Mouse (Mus musculus): ENCODE measurements around the gene Gde1. TPM values are rescaled to one million over a fixed set of nuclear protein-coding genes. Genes with fewer than 3 reads are reported as not detected.

Gene Gde1
- total and polyA plus RNA-seq, 3 experiments: 109 to 211 (median 113) TPM

DNA sequence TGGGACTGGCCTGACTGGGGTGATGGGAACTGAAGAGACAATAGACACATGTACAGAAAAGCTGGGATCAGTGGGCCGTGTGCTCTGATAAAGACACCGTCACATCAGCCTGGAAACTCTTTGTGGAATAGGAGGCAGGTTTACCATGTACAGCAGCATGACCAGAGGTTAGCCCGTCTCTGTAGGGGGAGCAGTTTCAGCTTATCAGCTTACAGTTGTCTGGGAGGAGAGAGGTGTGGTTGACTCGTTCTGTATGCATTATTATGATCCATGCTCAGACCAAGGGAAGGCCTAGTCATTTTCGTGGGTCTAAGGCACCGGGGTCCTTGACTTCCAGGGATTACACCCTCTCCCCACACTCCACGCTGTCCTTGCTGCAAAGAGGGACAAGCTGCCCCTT is 46.0 kb upstream of the Gde1 start:
- DNase-seq (ENCODE audit: extremely low read depth): no peak
- in situ Hi-C loops (cut with MboI; ENCODE audit: low pct_ligation_motif_present, low pct_unique_long_range_greater_than_20kb, low sequenced_read_pairs): no loop called here
- no peak overlapping the region for H3K4me3 ChIP-seq (replicated peaks in 1 of 3; ENCODE audit: low read depth in 2 of 3, low read length in 2 of 3, poor library complexity in 1 of 3)
- H3K27me3 ChIP-seq (replicated peaks): no peaks in the 10 kb centered on the region
- H3K9ac ChIP-seq (ENCODE audit: insufficient read depth, low read depth): no peak overlapping the region
- dilution Hi-C loops (cut with MboI; ENCODE audit: extremely low pct_ligation_motif_present, extremely low pct_unique_long_range_greater_than_20kb, low sequenced_read_pairs): no loop called here
- H3K9me3 ChIP-seq (replicated peaks; ENCODE audit: low read length): no peaks in the 10 kb centered on the region
- no peak for TF ChIP-seq CTCF (conservative IDR thresholded peaks at IDR 0.05 in 1 of 2, IDR thresholded peaks at IDR 0.05 in 1 of 2; ENCODE audit: low read depth in 2 of 2, low read length in 2 of 2)
- TF ChIP-seq HCFC1 (IDR thresholded peaks at IDR 0.05; ENCODE audit: low read depth, low read length): no peak
- no peak for TF ChIP-seq JUN (IDR thresholded peaks at IDR 0.05; ENCODE audit: insufficient read depth, low read depth, low read length)
- no peak for TF ChIP-seq GABPA (IDR thresholded peaks at IDR 0.05; ENCODE audit: insufficient replicate concordance, low read depth, low read length)
- TF ChIP-seq ZMIZ1 (IDR thresholded peaks at IDR 0.05; ENCODE audit: low read depth, low read length): no peak
- no peak for TF ChIP-seq MXI1 (IDR thresholded peaks at IDR 0.05; ENCODE audit: low read depth, low read length)
- no peak for TF ChIP-seq RCOR1 (conservative IDR thresholded peaks at IDR 0.05; ENCODE audit: low read depth, low read length)
- TF ChIP-seq CHD2 (IDR thresholded peaks at IDR 0.05; ENCODE audit: low read length): no peak
- TF ChIP-seq USF2 (conservative IDR thresholded peaks at IDR 0.05; ENCODE audit: low read depth, low read length): no peak
- no peak overlapping the region for H3K27ac ChIP-seq (ENCODE audit: insufficient read depth, low read depth)
- no peak overlapping the region for H3K4me2 ChIP-seq (ENCODE audit: insufficient read depth, low read depth, poor library complexity, severe bottlenecking)
- peaks cover 53 to 95% of the 10 kb centered on the region in 2 experiments for H3K36me3 ChIP-seq (replicated peaks in 1 of 2; ENCODE audit: control insufficient read depth in 1 of 2, insufficient read depth in 1 of 2, low read length in 1 of 2)
- no peaks in the 10 kb centered on the region for H3K79me2 ChIP-seq (replicated peaks; ENCODE audit: control insufficient read depth, extremely low read depth, insufficient read depth, poor library complexity, severe bottlenecking)
- H3K4me1 ChIP-seq (ENCODE audit: control insufficient read depth in 1 of 2, insufficient read depth in 2 of 2): 0 out of 4 replicates have a peak, but pooled peaks cover 0 to 3% of the 10 kb centered on the region in 2 experiments

DNA sequence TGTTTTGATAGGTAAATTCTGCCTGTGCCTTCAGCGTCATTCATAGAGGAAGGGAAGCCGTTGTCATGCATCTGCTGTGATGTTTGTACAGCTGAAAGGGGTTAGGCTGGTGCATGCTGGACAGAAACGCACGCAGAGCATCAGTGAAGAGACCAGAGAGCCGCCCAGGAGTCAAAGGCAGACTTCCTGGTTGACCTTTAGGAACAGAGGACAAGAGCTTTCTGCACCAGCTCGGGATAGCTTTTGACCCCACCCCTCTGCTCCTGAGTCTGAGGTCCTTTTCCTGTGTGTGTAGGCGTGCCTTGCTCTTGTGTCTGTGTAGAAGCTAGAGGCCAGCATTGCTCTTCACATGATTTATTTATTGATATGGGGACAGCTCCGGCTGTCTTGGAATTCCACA is 44.1 kb upstream of the Gde1 start:
- Histone ChIP-seq H3K4me2 (ENCODE audit: insufficient read depth, low read depth, poor library complexity, severe bottlenecking) (no peak overlapping the region), H3K36me3 (replicated peaks in 1 of 2; ENCODE audit: control insufficient read depth in 1 of 2, insufficient read depth in 1 of 2, low read length in 1 of 2) (peaks cover 66 to 95% of the 10 kb centered on the region in 2 experiments), H3K9me3 (replicated peaks; ENCODE audit: low read length) (no peaks in the 10 kb centered on the region), H3K9ac (ENCODE audit: insufficient read depth, low read depth) (no peak overlapping the region), H3K79me2 (replicated peaks; ENCODE audit: control insufficient read depth, extremely low read depth, insufficient read depth, poor library complexity, severe bottlenecking) (no peaks in the 10 kb centered on the region), H3K27ac (ENCODE audit: insufficient read depth, low read depth) (no peak overlapping the region), H3K27me3 (replicated peaks) (no peaks in the 10 kb centered on the region), H3K4me1 (ENCODE audit: control insufficient read depth in 1 of 2, insufficient read depth in 2 of 2) (0 out of 4 replicates have a peak, but pooled peaks cover 0 to 3% of the 10 kb centered on the region in 2 experiments), H3K4me3 (replicated peaks in 1 of 3; ENCODE audit: low read depth in 2 of 3, low read length in 2 of 3, poor library complexity in 1 of 3) (no peak overlapping the region)
- no peak for DNase-seq (ENCODE audit: extremely low read depth)
- TF ChIP-seq NRF1 (IDR thresholded peaks at IDR 0.05; ENCODE audit: low read depth, low read length) (no peak), ZNF384 (IDR thresholded peaks at IDR 0.05; ENCODE audit: low read depth, low read length) (no peak), TCF12 (IDR thresholded peaks at IDR 0.05; ENCODE audit: low read depth, low read length) (no peak), MEF2A (IDR thresholded peaks at IDR 0.05; ENCODE audit: borderline replicate concordance, low read depth, low read length) (no peak), MAZ (IDR thresholded peaks at IDR 0.05; ENCODE audit: low read depth, low read length) (no peak), EP300 (IDR thresholded peaks at IDR 0.05; ENCODE audit: low read length) (no peak)
- dilution Hi-C loops (cut with MboI; ENCODE audit: extremely low pct_ligation_motif_present, extremely low pct_unique_long_range_greater_than_20kb, low sequenced_read_pairs): no loop called here
- in situ Hi-C loops (cut with MboI; ENCODE audit: low pct_ligation_motif_present, low pct_unique_long_range_greater_than_20kb, low sequenced_read_pairs): no loop called here

Measured in CH12.LX (cell line).